Mouse (Mus musculus): Measurements from ENCODE around the gene Pde4b. TPM values are rescaled to one million over a fixed set of nuclear protein-coding genes. Genes with fewer than 3 reads are reported as not detected.
A peak's percentile ranks its signal among the peaks of the same experiment; 100 is the strongest.

Pde4b gene
- polyA plus RNA-seq, 1 experiment from 2014 or later: 3.1 TPM

DNA sequence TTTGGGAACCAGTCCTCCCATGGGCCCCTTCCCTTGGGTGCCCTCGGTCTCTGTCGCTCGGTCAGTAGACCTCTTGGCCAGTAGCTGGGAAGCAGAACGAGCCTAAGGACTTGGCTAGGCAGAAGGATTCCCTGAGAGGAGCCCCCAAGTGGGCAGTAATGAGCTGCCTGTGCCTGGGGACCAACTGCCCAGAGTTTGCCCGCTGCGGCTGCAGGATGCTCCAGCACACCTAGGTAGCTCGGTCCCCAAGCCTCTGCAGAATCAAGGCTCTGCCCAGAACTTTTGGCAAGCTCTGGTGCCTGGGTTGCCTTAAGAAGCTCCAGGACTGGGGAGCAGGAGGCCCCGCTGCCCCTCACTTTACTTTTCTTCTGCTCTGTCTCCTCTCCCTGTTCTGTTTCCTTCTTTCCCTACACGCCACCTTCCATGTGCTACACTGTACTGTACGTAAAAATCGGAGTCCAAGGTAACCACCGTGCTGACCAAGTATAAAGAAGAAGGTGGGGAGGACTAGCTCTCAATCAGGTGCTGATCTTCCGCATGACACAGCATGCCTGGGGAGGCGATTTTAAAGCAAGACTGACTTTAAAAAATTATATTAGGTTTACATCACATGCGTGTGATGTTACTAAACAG, 1.0 kb downstream of the Pde4b start:
- Histone ChIP-seq H3K36me3 (ENCODE audit: control insufficient read depth, insufficient read depth) (no peaks in the 10 kb centered on the region), H3K4me1 (ENCODE audit: control insufficient read depth, low read depth, low read length) (no peaks in the 10 kb centered on the region), H3K9ac (ENCODE audit: low read depth, low read length) (no peak overlapping the region), H3K27ac (ENCODE audit: low read length) (no peak overlapping the region), H3K4me2 (ENCODE audit: low read depth, low read length) (peak overlapping the region; percentile 38), H3K27me3 (ENCODE audit: control insufficient read depth, insufficient read depth, low read depth, low read length) (peaks cover 17% of the 10 kb centered on the region), H3K4me3 (ENCODE audit: low read depth, low read length) (peak overlapping the region; percentile 14), H3K9me3 (replicated peaks; ENCODE audit: control insufficient read depth, low read length) (no peaks in the 10 kb centered on the region)
- WGBS (ENCODE audit: insufficient replicate concordance): 17% methylated on average over 15 of the region's 15 CpGs
- ATAC-seq (ENCODE audit: low read depth): no peak

DNA sequence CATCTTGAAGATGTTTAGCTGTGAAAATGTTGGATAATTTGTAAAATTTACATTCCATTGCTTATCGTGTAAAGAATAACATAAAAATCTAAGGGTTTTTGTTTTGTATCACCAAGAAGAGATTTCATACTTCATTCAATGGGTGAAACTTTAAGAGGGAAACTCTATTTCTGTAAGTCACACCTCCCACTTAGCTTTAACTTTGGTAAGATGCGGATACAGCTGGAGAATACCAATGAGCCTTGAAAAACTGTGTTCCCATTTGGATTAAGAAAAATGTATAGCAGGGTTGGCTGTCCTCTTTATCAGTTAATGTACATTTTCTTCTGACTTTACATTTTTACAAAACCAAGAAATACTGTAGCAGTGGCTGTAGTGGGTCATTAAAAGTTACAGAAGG, 8.5 kb downstream of the Pde4b start:
- H3K27me3 ChIP-seq (ENCODE audit: control insufficient read depth, insufficient read depth, low read depth, low read length): no peaks in the 10 kb centered on the region
- H3K4me1 ChIP-seq (ENCODE audit: control insufficient read depth, low read depth, low read length): no peaks in the 10 kb centered on the region
- no peak overlapping the region for H3K4me2 ChIP-seq (ENCODE audit: low read depth, low read length)
- H3K9ac ChIP-seq (ENCODE audit: low read depth, low read length): no peak overlapping the region
- 85% methylated on average over 2 of the region's 2 CpGs for WGBS (ENCODE audit: insufficient replicate concordance)
- ATAC-seq (ENCODE audit: low read depth): no peak
- H3K4me3 ChIP-seq (ENCODE audit: low read depth, low read length): no peak overlapping the region
- no peaks in the 10 kb centered on the region for H3K9me3 ChIP-seq (replicated peaks; ENCODE audit: control insufficient read depth, low read length)
- no peaks in the 10 kb centered on the region for H3K36me3 ChIP-seq (ENCODE audit: control insufficient read depth, insufficient read depth)
- H3K27ac ChIP-seq (ENCODE audit: low read length): no peak overlapping the region

DNA sequence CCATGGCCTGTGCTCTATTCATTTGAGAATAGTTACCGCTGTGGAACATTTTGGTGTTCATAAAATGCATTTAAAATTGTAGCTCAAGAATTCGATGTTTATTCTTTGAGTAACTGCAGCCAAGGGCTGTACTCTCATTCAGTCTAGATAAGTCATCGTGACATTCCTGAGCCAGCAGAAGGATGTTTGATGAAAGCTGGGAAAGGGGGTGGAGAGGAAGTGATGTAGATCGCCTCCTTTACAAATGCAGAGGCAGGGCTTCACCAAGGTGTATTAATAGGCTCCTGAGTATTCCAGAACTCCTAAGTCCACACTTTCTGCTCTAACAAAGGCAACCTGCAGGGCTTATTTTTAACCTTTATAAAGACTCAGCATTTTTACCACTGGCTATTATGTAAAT, 14.9 kb downstream of the Pde4b start:
- Histone ChIP-seq H3K9me3 (replicated peaks; ENCODE audit: control insufficient read depth, low read length) (no peaks in the 10 kb centered on the region), H3K27me3 (ENCODE audit: control insufficient read depth, insufficient read depth, low read depth, low read length) (no peaks in the 10 kb centered on the region), H3K27ac (ENCODE audit: low read length) (no peak overlapping the region), H3K4me3 (ENCODE audit: low read depth, low read length) (no peak overlapping the region), H3K4me2 (ENCODE audit: low read depth, low read length) (no peak overlapping the region), H3K4me1 (ENCODE audit: control insufficient read depth, low read depth, low read length) (no peaks in the 10 kb centered on the region), H3K9ac (ENCODE audit: low read depth, low read length) (no peak overlapping the region), H3K36me3 (ENCODE audit: control insufficient read depth, insufficient read depth) (no peaks in the 10 kb centered on the region)
- ATAC-seq (ENCODE audit: low read depth): no peak
- 49% methylated on average over 4 of the region's 4 CpGs for WGBS (ENCODE audit: insufficient replicate concordance)

DNA sequence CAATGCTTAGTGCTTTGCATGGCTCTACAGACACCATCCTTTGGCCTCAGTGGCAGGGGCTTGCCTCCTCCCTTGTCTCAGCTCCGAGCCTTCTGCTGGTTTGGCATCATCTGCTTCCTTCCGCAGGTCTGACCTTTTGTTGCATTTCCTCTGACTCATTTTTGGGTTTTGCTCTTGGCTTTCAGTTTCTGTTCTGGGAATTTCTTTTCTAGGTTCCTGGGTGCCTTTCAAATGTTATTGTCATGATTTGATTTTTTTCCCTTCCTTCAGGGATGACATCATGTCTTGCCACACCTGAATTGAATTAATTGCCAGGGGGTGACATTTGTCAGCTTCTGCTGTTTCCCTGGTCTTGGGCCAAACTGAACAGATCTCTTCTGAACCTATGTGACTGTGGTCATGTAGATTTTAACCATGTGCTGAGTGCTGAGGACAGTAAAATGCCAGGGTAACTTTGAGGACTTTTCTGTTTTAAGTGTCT, 17.2 kb downstream of the Pde4b start:
- H3K9ac ChIP-seq (ENCODE audit: low read depth, low read length): no peak overlapping the region
- no peak for ATAC-seq (ENCODE audit: low read depth)
- 32% methylated on average over 2 of the region's 2 CpGs for WGBS (ENCODE audit: insufficient replicate concordance)
- H3K9me3 ChIP-seq (replicated peaks; ENCODE audit: control insufficient read depth, low read length): no peaks in the 10 kb centered on the region
- H3K4me1 ChIP-seq (ENCODE audit: control insufficient read depth, low read depth, low read length): no peaks in the 10 kb centered on the region
- H3K4me2 ChIP-seq (ENCODE audit: low read depth, low read length): no peak overlapping the region
- no peak overlapping the region for H3K4me3 ChIP-seq (ENCODE audit: low read depth, low read length)
- no peak overlapping the region for H3K27ac ChIP-seq (ENCODE audit: low read length)
- no peaks in the 10 kb centered on the region for H3K27me3 ChIP-seq (ENCODE audit: control insufficient read depth, insufficient read depth, low read depth, low read length)
- H3K36me3 ChIP-seq (ENCODE audit: control insufficient read depth, insufficient read depth): no peaks in the 10 kb centered on the region

DNA sequence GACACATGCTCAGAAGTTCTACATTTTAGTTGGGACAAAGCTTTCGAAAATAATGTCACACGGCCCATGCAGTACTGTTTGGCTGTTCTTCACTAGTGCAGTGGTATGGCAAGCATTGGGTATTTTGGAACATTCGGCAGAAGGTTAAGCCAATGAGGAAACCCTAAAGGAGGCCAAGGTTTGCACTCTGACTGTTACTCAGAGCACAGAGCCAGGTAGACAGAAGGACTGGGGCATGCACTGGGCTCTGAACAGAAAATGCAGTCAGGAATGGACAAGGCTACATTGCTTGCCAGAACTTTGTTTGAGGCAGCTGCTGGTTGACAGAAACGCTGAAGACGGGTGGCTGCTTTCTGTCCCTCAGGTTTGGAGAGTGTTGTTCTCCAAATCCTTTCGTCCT, 19.4 kb downstream of the Pde4b start:
- no peak for ATAC-seq (ENCODE audit: low read depth)
- H3K9ac ChIP-seq (ENCODE audit: low read depth, low read length): no peak overlapping the region
- no peak overlapping the region for H3K27ac ChIP-seq (ENCODE audit: low read length)
- H3K4me2 ChIP-seq (ENCODE audit: low read depth, low read length): no peak overlapping the region
- no peaks in the 10 kb centered on the region for H3K36me3 ChIP-seq (ENCODE audit: control insufficient read depth, insufficient read depth)
- H3K4me1 ChIP-seq (ENCODE audit: control insufficient read depth, low read depth, low read length): no peaks in the 10 kb centered on the region
- H3K9me3 ChIP-seq (replicated peaks; ENCODE audit: control insufficient read depth, low read length): no peaks in the 10 kb centered on the region
- no peaks in the 10 kb centered on the region for H3K27me3 ChIP-seq (ENCODE audit: control insufficient read depth, insufficient read depth, low read depth, low read length)
- no peak overlapping the region for H3K4me3 ChIP-seq (ENCODE audit: low read depth, low read length)
- WGBS (ENCODE audit: insufficient replicate concordance): 69% methylated on average over 6 of the region's 6 CpGs

DNA sequence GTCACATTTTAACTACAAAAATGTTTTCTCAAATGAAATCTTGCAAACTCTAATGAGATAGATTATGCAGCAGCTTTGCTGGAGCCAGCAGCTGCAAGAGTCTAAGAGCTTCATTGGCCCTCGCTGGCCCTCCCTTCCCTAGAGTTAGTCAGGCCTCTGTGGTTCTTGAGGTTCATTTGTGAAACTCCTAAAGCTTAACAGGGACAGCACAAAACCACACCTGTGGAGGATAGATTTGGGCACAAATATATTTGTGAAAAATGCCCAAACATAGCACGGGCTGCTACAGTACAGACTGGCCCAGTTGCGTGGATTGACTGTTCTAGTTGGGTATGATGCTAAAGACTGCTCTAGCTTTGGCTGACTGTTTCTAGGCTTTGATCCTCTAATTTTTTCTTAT, 32.1 kb downstream of the Pde4b start:
- Histone ChIP-seq H3K27me3 (ENCODE audit: control insufficient read depth, insufficient read depth, low read depth, low read length) (no peaks in the 10 kb centered on the region), H3K36me3 (ENCODE audit: control insufficient read depth, insufficient read depth) (no peaks in the 10 kb centered on the region), H3K9me3 (replicated peaks; ENCODE audit: control insufficient read depth, low read length) (no peaks in the 10 kb centered on the region), H3K9ac (ENCODE audit: low read depth, low read length) (no peak overlapping the region), H3K4me2 (ENCODE audit: low read depth, low read length) (no peak overlapping the region), H3K4me3 (ENCODE audit: low read depth, low read length) (no peak overlapping the region), H3K27ac (ENCODE audit: low read length) (no peak overlapping the region), H3K4me1 (ENCODE audit: control insufficient read depth, low read depth, low read length) (no peaks in the 10 kb centered on the region)
- WGBS (ENCODE audit: insufficient replicate concordance): 63% methylated on average over 3 of the region's 3 CpGs
- ATAC-seq (ENCODE audit: low read depth): no peak

DNA sequence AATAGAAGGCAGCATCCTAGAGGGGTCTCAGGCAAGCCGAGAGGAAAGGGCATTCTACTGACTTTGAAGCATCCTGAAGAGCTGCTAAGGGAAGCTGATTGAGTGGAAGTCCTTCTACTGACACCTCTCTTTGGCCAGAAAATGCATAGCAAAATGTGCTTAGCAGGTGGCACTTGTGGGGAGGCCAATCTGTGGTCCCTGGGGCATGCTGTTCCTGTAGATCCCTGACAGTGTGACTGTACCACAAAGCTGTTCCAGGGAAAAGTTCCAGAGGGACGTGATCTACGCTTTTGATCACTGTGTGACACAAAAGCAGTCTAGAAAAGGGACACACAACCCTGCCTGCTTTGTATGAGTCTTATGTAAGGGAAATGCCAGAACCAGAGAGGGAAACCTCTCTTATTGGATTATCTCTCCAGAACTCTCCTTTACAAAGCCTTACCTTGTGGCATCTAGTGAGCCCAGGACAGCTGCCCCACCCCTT, 49.1 kb downstream of the Pde4b start:
- Histone ChIP-seq H3K27ac (ENCODE audit: low read length) (no peak overlapping the region), H3K4me1 (ENCODE audit: control insufficient read depth, low read depth, low read length) (no peaks in the 10 kb centered on the region), H3K4me3 (ENCODE audit: low read depth, low read length) (no peak overlapping the region), H3K4me2 (ENCODE audit: low read depth, low read length) (no peak overlapping the region), H3K36me3 (ENCODE audit: control insufficient read depth, insufficient read depth) (no peaks in the 10 kb centered on the region), H3K9ac (ENCODE audit: low read depth, low read length) (no peak overlapping the region), H3K27me3 (ENCODE audit: control insufficient read depth, insufficient read depth, low read depth, low read length) (no peaks in the 10 kb centered on the region), H3K9me3 (replicated peaks; ENCODE audit: control insufficient read depth, low read length) (no peaks in the 10 kb centered on the region)
- ATAC-seq (ENCODE audit: low read depth): no peak
- WGBS (ENCODE audit: insufficient replicate concordance): 42% methylated on average over 3 of the region's 3 CpGs

DNA sequence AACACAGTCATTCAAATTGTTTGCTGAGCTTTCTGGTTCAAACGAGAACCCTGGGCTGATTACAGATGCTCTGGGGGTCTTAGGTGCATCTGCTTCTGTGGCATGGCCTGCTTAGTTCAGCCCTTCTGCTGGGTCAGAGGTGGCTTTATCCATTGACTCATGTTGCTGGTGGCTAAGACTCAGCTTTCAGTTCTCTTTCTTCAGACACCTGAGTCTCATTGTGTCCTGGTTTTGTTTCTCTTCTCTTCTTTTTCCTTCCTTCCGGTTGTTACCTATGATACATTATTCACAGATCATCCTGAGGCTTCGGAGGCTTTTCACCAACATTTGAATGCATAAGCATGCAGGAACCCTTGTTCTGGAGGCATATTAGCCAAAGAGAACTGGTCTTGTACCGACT, 51.0 kb downstream of the Pde4b start:
- ATAC-seq (ENCODE audit: low read depth): no peak
- H3K36me3 ChIP-seq (ENCODE audit: control insufficient read depth, insufficient read depth): no peaks in the 10 kb centered on the region
- H3K9ac ChIP-seq (ENCODE audit: low read depth, low read length): no peak overlapping the region
- H3K27me3 ChIP-seq (ENCODE audit: control insufficient read depth, insufficient read depth, low read depth, low read length): no peaks in the 10 kb centered on the region
- H3K4me1 ChIP-seq (ENCODE audit: control insufficient read depth, low read depth, low read length): no peaks in the 10 kb centered on the region
- no peak overlapping the region for H3K4me2 ChIP-seq (ENCODE audit: low read depth, low read length)
- no peak overlapping the region for H3K4me3 ChIP-seq (ENCODE audit: low read depth, low read length)
- H3K27ac ChIP-seq (ENCODE audit: low read length): no peak overlapping the region
- no peaks in the 10 kb centered on the region for H3K9me3 ChIP-seq (replicated peaks; ENCODE audit: control insufficient read depth, low read length)
- WGBS (ENCODE audit: insufficient replicate concordance): 49% methylated on average over 4 of the region's 4 CpGs

DNA sequence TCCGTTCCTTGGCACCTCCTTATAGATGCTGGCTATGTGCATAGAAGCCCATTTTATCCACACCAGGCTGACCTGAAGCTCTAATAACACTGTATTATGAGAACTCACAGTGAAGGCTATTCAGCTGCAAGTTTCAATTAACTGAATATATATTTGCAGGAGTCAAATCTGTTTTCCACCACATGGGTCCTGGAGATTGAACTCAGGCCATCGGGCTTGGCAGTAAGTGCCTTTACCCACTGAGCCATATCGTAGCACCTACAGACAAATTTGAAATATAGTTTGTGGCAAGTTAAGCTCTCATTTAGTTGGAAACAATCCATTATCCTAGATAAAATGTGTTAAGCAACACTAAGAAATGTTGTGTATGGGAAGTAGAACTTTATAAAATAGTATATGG, 53.9 kb downstream of the Pde4b start:
- H3K4me2 ChIP-seq (ENCODE audit: low read depth, low read length): no peak overlapping the region
- no peaks in the 10 kb centered on the region for H3K36me3 ChIP-seq (ENCODE audit: control insufficient read depth, insufficient read depth)
- ATAC-seq (ENCODE audit: low read depth): no peak
- H3K27me3 ChIP-seq (ENCODE audit: control insufficient read depth, insufficient read depth, low read depth, low read length): no peaks in the 10 kb centered on the region
- no peak overlapping the region for H3K9ac ChIP-seq (ENCODE audit: low read depth, low read length)
- no peaks in the 10 kb centered on the region for H3K9me3 ChIP-seq (replicated peaks; ENCODE audit: control insufficient read depth, low read length)
- no peak overlapping the region for H3K27ac ChIP-seq (ENCODE audit: low read length)
- no peak overlapping the region for H3K4me3 ChIP-seq (ENCODE audit: low read depth, low read length)
- no peaks in the 10 kb centered on the region for H3K4me1 ChIP-seq (ENCODE audit: control insufficient read depth, low read depth, low read length)
- WGBS (ENCODE audit: insufficient replicate concordance): 67% methylated on average over 3 of the region's 3 CpGs
